Mouse (Mus musculus) right cerebral cortex, postnatal 36 days (tissue): Measurements from ENCODE around the gene Otud7b.
"Not testable (repeated sequence)": the region's sequence is repeated elsewhere in the genome, so short reads cannot be mapped to it uniquely, and the experiment has no call there.

Source experiments
- DNase-seq, 2 experiments: peaks; one replicate each; pipeline ENCODE4 v3.0.0; 2022; ENCODE audit warnings: low spot score in 2 of 2, mixed read lengths in 1 of 2

Gene Otud7b

GRCm38 (mm10) chr3:96135011-96135410, 30.7 kb downstream of the Otud7b start:
- DNase-seq, result no peak

DNA sequence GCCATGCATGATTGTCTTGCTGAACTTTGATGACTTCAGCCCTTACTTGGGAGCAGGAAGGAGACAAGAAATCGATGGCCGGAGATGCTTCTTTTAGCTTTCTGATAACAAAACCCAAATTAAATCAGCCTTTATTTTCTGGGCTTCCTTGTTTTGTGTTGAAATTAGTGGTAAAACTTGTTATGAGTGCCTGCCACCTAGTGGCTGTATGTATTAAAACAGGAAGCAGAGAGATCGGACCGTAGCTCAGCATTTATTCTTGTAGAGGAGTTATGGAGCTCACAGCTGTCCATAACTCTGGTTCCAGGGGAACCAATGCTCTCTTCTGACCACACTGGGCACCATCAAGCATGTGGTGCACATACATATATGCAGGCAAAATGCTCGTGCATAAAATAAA, 43.6 kb downstream of the Otud7b start:
- DNase-seq, result peak in 1 of 2 experiments; percentile 38

GRCm38 (mm10) chr3:96151836-96152235, 47.5 kb downstream of the Otud7b start:
- DNase-seq, result no peak

DNA sequence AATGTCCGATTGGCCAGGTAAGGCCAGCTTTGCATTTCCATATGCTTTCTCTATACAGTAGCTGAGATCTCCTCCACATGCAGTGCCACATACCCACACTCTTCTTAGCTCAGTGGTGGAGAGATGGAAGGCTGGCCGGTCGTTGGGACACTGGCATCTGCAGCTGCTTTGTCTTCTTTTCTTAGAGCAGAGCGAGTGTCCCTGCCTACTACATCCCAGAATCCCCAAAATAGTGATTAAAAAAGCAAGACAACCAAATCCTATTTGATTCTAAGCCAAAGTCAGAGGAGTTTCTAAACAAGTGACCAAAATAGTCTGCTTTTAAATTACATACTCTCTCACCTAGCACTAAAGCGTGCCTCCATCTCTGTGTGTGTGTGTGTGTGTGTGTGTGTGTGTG, 48.3 kb downstream of the Otud7b start:
- DNase-seq, result peak in 1 of 2 experiments; percentile 53

DNA sequence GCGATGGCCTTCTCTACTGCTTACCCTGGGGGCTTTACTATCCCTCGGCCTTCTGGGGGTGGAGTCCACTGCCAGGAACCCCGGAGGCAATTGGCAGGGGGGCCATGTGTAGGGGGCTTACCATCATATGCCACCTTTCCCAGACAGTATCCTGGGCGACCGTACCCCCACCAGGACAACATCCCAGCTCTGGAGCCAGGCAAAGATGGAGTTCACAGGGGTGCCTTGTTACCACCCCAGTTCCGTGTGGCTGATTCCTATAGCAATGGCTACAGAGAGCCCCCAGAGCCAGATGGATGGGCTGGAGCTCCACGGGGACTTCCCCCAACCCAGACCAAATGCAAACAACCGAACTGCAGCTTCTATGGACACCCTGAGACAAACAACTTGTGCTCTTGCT, 51.2 kb downstream of the Otud7b start:
- DNase-seq, result no peak

- no peak for DNase-seq
Observed at GRCm38 (mm10) chr3:96159820-96160219, 55.5 kb downstream of the Otud7b start.

- peak in 1 of 2 experiments; percentile 69 for DNase-seq
Observed at GRCm38 (mm10) chr3:96160222-96160802, 56.0 kb downstream of the Otud7b start.

GRCm38 (mm10) chr3:96160803-96161516, 56.6 kb downstream of the Otud7b start:
- DNase-seq, result peak; percentile 52 to 63

GRCm38 (mm10) chr3:96161869-96162840, 57.8 kb downstream of the Otud7b start, which contains the start of gene Mtmr11:
Gene Mtmr11, plus strand, starts transcription at chr3:96162004.
- DNase-seq, result no peak

GRCm38 (mm10) chr3:96163040-96163439, 58.7 kb downstream of the Otud7b start:
- no peak for DNase-seq

DNA sequence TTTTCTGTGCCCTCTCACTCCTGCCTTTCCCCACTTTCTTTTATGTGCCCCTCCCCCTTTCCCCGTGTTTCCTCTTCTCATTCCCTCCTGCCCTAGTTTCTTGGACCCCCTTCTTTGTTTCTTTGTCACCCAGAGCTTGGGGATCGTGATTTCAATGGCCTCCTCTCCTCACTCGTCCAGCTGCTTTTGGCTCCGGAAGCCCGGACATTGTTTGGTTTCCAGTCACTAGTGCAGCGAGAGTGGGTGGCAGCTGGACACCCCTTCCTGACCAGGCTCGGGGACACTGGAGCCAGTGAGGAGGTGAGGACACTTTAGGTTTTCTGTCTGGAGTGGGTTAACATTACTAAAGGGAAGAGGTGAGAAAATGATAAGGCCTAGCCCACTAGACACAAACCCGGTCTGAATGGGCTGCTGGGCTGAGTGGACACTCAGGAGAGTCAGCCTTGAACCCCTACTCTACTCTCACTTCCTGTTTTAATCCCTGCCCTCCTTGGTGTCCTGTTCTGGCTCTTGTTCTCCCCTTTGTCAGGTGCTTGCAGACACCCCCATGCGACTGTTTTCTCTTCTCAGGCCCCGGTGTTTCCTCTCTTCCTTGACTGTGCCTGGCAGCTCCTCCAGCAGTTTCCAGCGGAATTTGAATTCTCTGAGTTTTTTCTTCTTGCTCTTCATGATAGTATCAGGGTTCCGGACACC, 64.3 kb downstream of the Otud7b start:
- DNase-seq, result no peak

DNA sequence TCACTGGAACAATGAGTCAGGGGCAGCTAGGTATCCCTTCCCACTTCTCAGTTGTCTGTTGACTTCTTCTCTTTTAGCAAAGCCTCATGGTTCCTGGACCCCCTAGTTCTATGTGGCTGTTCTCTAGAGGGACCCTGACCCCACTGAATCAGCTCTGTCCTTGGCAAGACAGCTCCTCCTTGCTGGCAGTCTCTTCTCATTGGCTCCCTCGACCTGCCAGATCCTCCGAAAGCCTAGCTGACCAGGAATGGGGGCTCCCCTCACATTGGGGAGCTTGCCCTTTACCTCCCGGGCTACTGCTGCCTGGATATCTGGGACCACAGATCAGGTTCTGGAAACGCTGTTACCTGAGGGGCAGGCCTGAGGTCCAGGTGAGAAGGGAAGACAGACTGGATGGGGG, 65.9 kb downstream of the Otud7b start:
- DNase-seq, result no peak

- DNase-seq, result no peak
Observed at GRCm38 (mm10) chr3:96170976-96171545, 66.7 kb downstream of the Otud7b start.

DNA sequence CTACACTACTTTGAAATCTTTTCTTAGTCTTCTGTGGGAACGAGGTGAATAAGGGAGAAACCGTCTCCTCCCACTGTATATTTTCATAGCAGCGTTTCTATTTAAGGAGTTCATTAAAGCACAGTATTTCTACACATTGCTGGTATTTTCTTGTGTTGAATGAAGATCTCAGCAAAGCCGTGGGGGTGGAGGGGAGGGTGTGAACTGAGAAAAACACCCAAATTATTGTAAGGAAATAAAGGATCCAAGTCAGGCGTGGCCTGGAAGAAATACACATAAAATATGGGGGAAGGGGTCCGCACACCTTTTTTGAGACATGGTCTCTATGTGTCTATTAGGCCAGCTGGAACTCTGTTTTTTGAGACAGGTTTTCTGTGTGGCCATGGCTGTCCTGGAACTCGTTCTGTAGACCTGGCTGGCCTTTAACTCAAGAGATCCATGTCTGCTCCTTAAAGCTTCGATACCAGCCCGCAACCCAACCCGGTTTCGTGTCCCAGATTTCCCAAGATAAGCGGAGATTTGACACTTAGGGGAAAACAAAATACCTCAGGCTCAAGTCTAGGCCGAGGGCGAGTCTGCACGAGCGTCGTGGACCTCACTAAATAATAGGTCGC, 67.4 kb downstream of the Otud7b start:
- DNase-seq, result no peak

- peak; percentile 75 to 82 for DNase-seq
Observed at GRCm38 (mm10) chr3:96172197-96173178, 68.2 kb downstream of the Otud7b start, which contains the start of gene Sf3b4. Gene Sf3b4, plus strand, starts transcription at chr3:96172332.

DNA sequence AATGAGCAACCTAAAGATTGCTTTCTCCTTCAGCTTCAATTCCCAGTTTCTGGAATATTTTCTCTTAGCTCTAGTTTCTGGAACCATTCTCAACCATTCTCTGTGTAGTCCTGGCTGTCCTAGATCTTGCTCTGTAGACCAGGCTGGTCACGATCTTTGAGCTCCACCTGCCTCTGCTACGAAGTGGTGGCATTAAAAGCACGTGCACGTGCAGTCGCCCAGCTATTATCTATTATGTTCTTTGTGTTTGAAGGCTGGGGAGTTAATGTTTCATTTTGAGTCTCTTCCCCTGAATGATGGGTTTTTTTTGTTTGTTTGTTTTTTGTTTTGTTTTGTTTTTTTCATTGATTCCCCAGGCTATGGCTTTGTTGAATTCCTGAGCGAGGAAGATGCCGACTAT, 68.9 kb downstream of the Otud7b start:
- no peak for DNase-seq

DNA sequence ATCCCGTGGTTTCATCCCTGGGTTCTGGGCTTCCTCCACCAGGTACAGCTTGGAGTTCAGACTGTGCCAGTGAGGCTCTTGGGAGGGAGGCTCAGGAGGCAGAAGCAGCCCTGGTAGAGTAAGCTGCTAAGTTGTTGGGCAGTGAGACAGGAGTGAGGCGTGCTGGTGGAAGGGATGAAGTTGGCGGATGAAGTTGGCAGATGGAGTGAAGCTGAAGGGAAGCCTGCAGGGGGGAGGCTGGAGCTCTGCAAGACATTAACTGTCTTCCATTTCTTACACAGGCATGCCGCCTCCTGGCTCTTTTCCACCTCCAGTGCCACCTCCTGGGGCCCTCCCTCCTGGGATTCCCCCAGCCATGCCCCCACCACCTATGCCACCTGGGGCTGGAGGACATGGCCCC, 69.7 kb downstream of the Otud7b start:
- not testable (repeated sequence) for DNase-seq

- no peak for DNase-seq
Observed at GRCm38 (mm10) chr3:96175251-96175650, 70.9 kb downstream of the Otud7b start.

DNA sequence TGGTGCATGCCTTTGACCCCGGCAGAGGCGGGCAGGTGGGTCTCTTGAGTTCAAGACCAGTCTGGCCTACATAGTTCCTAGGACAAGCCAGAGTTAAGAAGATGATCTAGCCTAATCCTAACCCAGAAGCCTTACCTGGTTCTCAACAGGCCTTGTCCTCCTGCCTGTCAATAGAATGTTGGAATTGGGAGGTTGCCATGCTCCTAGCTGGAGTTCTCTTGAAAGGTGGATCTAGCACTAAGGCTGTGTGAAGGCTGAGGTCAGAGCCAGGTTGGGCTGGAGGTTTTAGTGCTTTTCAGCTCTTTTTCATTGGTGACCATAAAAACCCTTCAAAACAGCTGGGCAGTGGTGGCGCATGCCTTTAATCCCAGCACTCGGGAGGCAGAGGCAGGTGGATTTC, 74.1 kb downstream of the Otud7b start:
- no peak for DNase-seq

- no peak for DNase-seq
Observed at GRCm38 (mm10) chr3:96178902-96179301, 74.6 kb downstream of the Otud7b start.
